Mouse (Mus musculus): Measurements from ENCODE around the gene Gm49321.

DNA sequence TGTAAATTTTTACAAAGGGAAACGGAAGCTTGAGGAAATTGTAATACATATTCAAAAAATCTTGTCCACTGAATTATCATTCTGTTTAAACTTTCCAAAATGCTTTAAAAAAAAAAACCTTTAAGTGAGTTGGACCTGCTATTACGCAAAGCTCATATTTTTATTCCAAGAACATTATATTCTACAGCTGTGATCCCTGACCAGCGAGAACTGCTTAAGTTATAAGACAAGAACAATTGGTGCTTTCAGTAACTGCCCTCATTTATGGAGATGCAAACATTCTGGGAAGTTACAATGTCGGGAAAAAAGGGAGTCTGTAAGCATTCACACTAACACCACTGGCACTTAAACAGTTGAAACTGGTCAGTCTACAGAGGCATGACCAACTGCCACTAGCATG is 31.9 kb upstream of the Gm49321 start:
- TF ChIP-seq CTCF (conservative IDR thresholded peaks at IDR 0.05; ENCODE audit: low read length) (no peak), POU5F1 (IDR thresholded peaks at IDR 0.05; ENCODE audit: borderline replicate concordance, low read length) (no peak), NANOG (IDR thresholded peaks at IDR 0.05; ENCODE audit: borderline replicate concordance, low read length) (no peak)

All from E14TG2a.4 (cell line).